Mouse (Mus musculus) hindbrain, embryonic 15.5 days (tissue): ENCODE results near the gene Ckap4. TPM values are rescaled to one million over a fixed set of nuclear protein-coding genes. Genes with fewer than 3 reads are reported as not detected.
"Not testable (repeated sequence)": the region's sequence is repeated elsewhere in the genome, so short reads cannot be mapped to it uniquely, and the experiment has no call there.

Experiments used
- ATAC-seq: fragments of 200-750 bp; cut with Nextera tagmentation; 2 replicates; pipeline ENCODE4 v1.8.0; 2017; ENCODE audit warnings: low read depth, moderate number of reproducible peaks, moderate TSS enrichment; ENCODE audit not compliant: low FRiP score
- H3K27ac ChIP-seq: fragments of 300-500 bp; sonication (generic); replicated peaks from 2 replicates; pipeline ENCODE4 v1.5.1; 2015; ENCODE audit warnings: mild to moderate bottlenecking, inconsistent platforms
- H3K27me3 ChIP-seq: fragments of 300-500 bp; sonication (generic); 2 replicates; pipeline ENCODE4 v1.6.1; 2015; ENCODE audit warnings: control low read depth, inconsistent platforms
- H3K36me3 ChIP-seq: fragments of 300-500 bp; sonication (generic); 2 replicates; pipeline ENCODE4 v1.6.1; 2015; ENCODE audit warnings: control low read depth, inconsistent platforms
- H3K4me1 ChIP-seq: fragments of 300-500 bp; sonication (generic); replicated peaks from 2 replicates; pipeline ENCODE4 v1.6.1; 2015; ENCODE audit warnings: control low read depth, inconsistent platforms
- H3K4me2 ChIP-seq: fragments of 300-500 bp; sonication (generic); 2 replicates; pipeline ENCODE4 v1.6.1; 2015; ENCODE audit warnings: moderate library complexity, mild to moderate bottlenecking, inconsistent platforms
- H3K4me3 ChIP-seq: fragments of 300-500 bp; sonication (generic); 2 replicates; pipeline ENCODE4 v1.5.1; 2015; ENCODE audit warnings: mild to moderate bottlenecking, inconsistent platforms
- H3K9ac ChIP-seq: fragments of 300-500 bp; sonication (generic); 2 replicates; pipeline ENCODE4 v1.6.1; 2015; ENCODE audit warnings: inconsistent platforms
- H3K9me3 ChIP-seq: fragments of 300-500 bp; sonication (generic); 2 replicates; pipeline ENCODE4 v1.6.1; 2016; ENCODE audit warnings: control low read depth, inconsistent platforms
- WGBS: fragments of 180-500 bp; shearing (Covaris S2); methylation state at CpG from one replicate; pipeline ENCODE4 v1.1.7; 2015; 5-methylcytosine and 5-hydroxymethylcytosine counted together
- polyA plus RNA-seq: library from polyadenylated mRNA; unstranded; fragments of >200 nt; fragmentation: Nextera tagmentation; extraction: Ambion mirVana; gene quantifications from 2 replicates; pipeline ENCODE4 v1.2.1, GENCODE M21; 2015

Gene Ckap4
- polyA plus RNA-seq, 1 experiment from 2014 or later, result 59.2 TPM

GRCm38 (mm10) chr10:84523682-84524081 lies 10.2 kb downstream of the Ckap4 start:
- Histone ChIP-seq H3K4me3 (no peak overlapping the region), H3K9me3 (no peaks in the 10 kb centered on the region), H3K27ac (no peak overlapping the region), H3K4me1 (0 out of 2 replicates have a peak, but pooled peaks cover 3% of the 10 kb centered on the region), H3K36me3 (peaks cover 24% of the 10 kb centered on the region), H3K4me2 (no peak overlapping the region), H3K27me3 (no peaks in the 10 kb centered on the region), H3K9ac (no peak overlapping the region)
- 59% methylated on average over 10 of the region's 10 CpGs for WGBS
- no peak for ATAC-seq

- no peak overlapping the region for H3K9ac ChIP-seq
- H3K9me3 ChIP-seq, result no peaks in the 10 kb centered on the region
- H3K4me1 ChIP-seq, result no peaks in the 10 kb centered on the region; the same call in 1 of the 2 replicates
- H3K4me2 ChIP-seq, result no peak overlapping the region
- H3K4me3 ChIP-seq, result no peak overlapping the region
- 55% methylated on average over 11 of the region's 11 CpGs for WGBS
- H3K36me3 ChIP-seq, result no peaks in the 10 kb centered on the region
- H3K27ac ChIP-seq, result no peak overlapping the region
- no peaks in the 10 kb centered on the region for H3K27me3 ChIP-seq
- ATAC-seq, result peak; percentile 42; the same call in 1 of the 2 replicates
Measured at GRCm38 (mm10) chr10:84516414-84516927, 17.4 kb downstream of the Ckap4 start.

GRCm38 (mm10) chr10:84515980-84516379 lies 17.9 kb downstream of the Ckap4 start:
- 48% methylated on average over 1 of the region's 1 CpGs for WGBS
- H3K4me3 ChIP-seq, H3K4me2 ChIP-seq, H3K4me1 ChIP-seq, H3K9me3 ChIP-seq, H3K27me3 ChIP-seq, H3K36me3 ChIP-seq, H3K9ac ChIP-seq, H3K27ac ChIP-seq: not testable (repeated sequence)
- peak; percentile 43; the same call in 1 of the 2 replicates for ATAC-seq

- ATAC-seq, result peak; percentile 83
- no peaks in the 10 kb centered on the region for H3K9me3 ChIP-seq
- H3K27ac ChIP-seq, result no peak overlapping the region
- WGBS, result 31% methylated on average over 3 of the region's 3 CpGs
- H3K4me3 ChIP-seq, result no peak overlapping the region
- no peaks in the 10 kb centered on the region; the same call in 1 of the 2 replicates for H3K4me1 ChIP-seq
- H3K4me2 ChIP-seq, result no peak overlapping the region
- H3K27me3 ChIP-seq, result no peaks in the 10 kb centered on the region
- H3K9ac ChIP-seq, result no peak overlapping the region
- H3K36me3 ChIP-seq, result no peaks in the 10 kb centered on the region
Measured at GRCm38 (mm10) chr10:84515512-84515950, 18.3 kb downstream of the Ckap4 start.

DNA sequence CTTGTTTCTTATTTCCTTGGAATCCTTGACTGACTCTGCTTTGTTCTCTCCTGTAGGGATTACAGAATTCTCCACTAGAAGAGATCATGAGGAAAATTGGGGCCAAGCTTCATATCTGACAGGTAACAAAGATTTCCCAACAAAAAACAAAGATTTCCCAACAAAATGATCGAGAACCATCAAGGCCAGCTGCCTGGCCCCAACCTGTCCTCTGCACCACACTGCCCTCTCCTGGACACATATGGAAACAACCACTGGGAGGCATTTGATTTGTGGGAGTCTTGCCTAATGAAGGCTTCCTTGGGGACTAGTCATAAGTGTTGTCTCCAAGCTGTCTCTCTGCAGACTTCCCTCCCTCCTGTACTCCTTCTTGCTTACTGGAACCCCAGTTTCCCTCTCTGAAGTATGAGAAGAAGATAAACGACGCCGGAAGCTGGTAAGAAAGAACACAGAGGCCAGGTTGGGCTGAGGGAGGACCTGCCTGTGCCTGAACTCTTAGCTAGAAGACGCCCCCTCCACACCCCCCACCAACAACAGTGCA lies 19.8 kb downstream of the Ckap4 start:
- H3K9me3 ChIP-seq, result no peaks in the 10 kb centered on the region
- H3K4me2 ChIP-seq, result no peak overlapping the region
- no peak overlapping the region for H3K9ac ChIP-seq
- no peak overlapping the region for H3K27ac ChIP-seq
- no peaks in the 10 kb centered on the region; the same call in 1 of the 2 replicates for H3K4me1 ChIP-seq
- 52% methylated on average over 5 of the region's 5 CpGs for WGBS
- no peaks in the 10 kb centered on the region for H3K27me3 ChIP-seq
- H3K36me3 ChIP-seq, result no peaks in the 10 kb centered on the region
- ATAC-seq, result no peak
- no peak overlapping the region for H3K4me3 ChIP-seq

- no peaks in the 10 kb centered on the region; the same call in 1 of the 2 replicates for H3K4me1 ChIP-seq
- no peak overlapping the region for H3K4me2 ChIP-seq
- no peaks in the 10 kb centered on the region for H3K36me3 ChIP-seq
- no peak overlapping the region for H3K9ac ChIP-seq
- H3K9me3 ChIP-seq, result no peaks in the 10 kb centered on the region
- H3K4me3 ChIP-seq, result no peak overlapping the region
- H3K27ac ChIP-seq, result no peak overlapping the region
- ATAC-seq, result no peak
- no peaks in the 10 kb centered on the region for H3K27me3 ChIP-seq
Measured at GRCm38 (mm10) chr10:84512766-84513165, 21.1 kb downstream of the Ckap4 start.

DNA sequence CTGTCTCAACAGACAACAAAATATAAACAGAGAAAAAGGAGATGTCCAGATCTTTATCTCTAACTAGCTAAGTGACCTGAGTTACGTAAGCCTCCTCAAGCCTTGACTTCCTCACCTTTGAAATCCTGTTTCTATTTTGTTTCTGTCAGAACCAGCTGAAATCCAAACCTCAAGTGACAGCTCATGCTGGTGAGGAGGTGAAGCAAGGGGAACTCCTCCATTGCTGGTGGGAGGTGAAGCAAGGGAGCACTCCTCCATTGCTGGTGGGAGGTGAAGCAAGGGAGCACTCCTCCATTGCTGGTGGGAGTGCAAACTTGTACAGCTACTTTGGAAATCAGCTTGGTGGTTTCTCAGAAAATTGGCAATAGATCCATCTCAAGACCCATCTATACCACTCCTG lies 25.3 kb downstream of the Ckap4 start:
- no peak for ATAC-seq
- Histone ChIP-seq H3K27me3 (no peaks in the 10 kb centered on the region), H3K4me2 (no peak overlapping the region), H3K4me3 (no peak overlapping the region), H3K36me3 (no peaks in the 10 kb centered on the region), H3K9ac (no peak overlapping the region), H3K9me3 (no peaks in the 10 kb centered on the region), H3K27ac (no peak overlapping the region), H3K4me1 (no peaks in the 10 kb centered on the region)
- 96% methylated on average over 1 of the region's 1 CpGs for WGBS

DNA sequence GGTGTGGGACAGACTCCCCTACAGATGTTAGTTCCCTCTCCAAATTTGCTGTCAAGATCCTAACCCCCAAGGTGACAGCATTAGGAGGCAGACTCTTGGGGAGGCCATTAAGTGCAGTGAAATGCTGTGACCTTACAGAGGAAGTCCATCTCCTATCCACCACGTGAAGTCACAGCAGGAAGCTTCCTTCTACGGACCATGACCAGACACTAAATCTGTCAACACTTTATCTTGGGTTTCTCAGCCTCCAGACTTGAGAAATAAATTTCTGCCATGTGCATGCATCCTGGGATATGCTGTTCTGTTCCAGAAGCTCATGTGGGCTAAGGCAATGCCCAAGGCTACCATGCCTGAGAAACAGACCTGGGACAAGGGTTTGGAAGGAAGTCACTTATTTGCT lies 35.0 kb downstream of the Ckap4 start:
- ATAC-seq, result no peak
- H3K27ac ChIP-seq, result no peak overlapping the region
- no peak overlapping the region for H3K4me2 ChIP-seq
- H3K4me1 ChIP-seq, result no peaks in the 10 kb centered on the region
- H3K4me3 ChIP-seq, result no peak overlapping the region
- H3K9me3 ChIP-seq, result no peaks in the 10 kb centered on the region
- H3K9ac ChIP-seq, result no peak overlapping the region
- H3K27me3 ChIP-seq, result no peaks in the 10 kb centered on the region
- no peaks in the 10 kb centered on the region for H3K36me3 ChIP-seq
- 57% methylated on average over 2 of the region's 2 CpGs for WGBS

DNA sequence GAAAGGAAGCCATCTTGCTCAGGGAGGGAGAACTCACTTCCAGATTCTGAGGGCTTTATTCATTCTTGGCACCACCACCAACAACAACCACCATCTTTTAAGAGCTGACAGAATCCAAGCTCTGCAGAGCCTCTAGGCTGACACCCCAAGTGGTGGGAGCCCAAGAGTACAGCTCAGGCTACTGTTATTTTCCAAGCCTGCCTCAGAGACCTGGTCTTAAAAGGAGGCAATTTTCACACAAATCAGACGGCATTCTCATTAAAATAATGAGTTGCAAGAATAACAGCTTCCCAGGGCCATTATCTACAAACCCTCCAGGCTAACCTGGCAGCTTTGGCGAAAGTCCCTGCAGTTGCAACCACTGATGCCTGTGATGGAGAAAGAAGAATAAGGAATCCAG lies 37.1 kb downstream of the Ckap4 start:
- Histone ChIP-seq H3K9ac (no peak overlapping the region), H3K9me3 (no peaks in the 10 kb centered on the region), H3K4me1 (no peaks in the 10 kb centered on the region), H3K4me2 (no peak overlapping the region), H3K27ac (no peak overlapping the region), H3K36me3 (no peaks in the 10 kb centered on the region), H3K4me3 (no peak overlapping the region), H3K27me3 (no peaks in the 10 kb centered on the region)
- no peak for ATAC-seq
- 51% methylated on average over 2 of the region's 2 CpGs for WGBS

GRCm38 (mm10) chr10:84494432-84494831 lies 39.4 kb downstream of the Ckap4 start:
- Histone ChIP-seq H3K4me2 (no peak overlapping the region), H3K36me3 (no peaks in the 10 kb centered on the region), H3K27ac (no peak overlapping the region), H3K27me3 (no peaks in the 10 kb centered on the region), H3K4me1 (no peaks in the 10 kb centered on the region), H3K9ac (no peak overlapping the region), H3K4me3 (no peak overlapping the region), H3K9me3 (no peaks in the 10 kb centered on the region)
- WGBS, result 93% methylated on average over 7 of the region's 7 CpGs
- ATAC-seq, result no peak

DNA sequence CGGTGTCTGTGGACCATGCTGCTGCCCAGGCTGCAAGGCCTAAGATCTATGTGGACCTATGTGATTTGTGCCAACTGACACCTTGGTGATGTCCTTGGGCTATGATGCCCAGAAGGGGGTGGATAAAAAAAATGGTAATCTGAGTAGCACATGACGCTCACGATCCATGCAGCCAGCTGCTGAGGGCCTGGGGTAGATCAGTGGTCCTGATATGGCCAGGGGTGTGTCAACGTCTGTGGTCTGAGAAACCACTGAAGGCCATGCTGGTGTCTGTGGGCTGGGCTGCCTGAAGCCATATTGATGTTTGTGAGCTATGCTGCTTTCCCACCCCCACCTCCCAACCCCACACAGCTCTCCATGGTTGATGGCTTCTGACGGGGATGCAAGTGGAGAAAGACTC lies 43.7 kb downstream of the Ckap4 start:
- Histone ChIP-seq H3K9me3 (no peaks in the 10 kb centered on the region), H3K4me2 (no peak overlapping the region), H3K27ac (no peak overlapping the region), H3K4me3 (no peak overlapping the region), H3K9ac (no peak overlapping the region), H3K36me3 (no peaks in the 10 kb centered on the region), H3K4me1 (no peaks in the 10 kb centered on the region), H3K27me3 (no peaks in the 10 kb centered on the region)
- WGBS, result 95% methylated on average over 5 of the region's 5 CpGs
- no peak for ATAC-seq

GRCm38 (mm10) chr10:84488315-84488714 lies 45.5 kb downstream of the Ckap4 start:
- no peaks in the 10 kb centered on the region for H3K9me3 ChIP-seq
- no peak overlapping the region for H3K9ac ChIP-seq
- no peak overlapping the region for H3K27ac ChIP-seq
- no peaks in the 10 kb centered on the region for H3K4me1 ChIP-seq
- no peak overlapping the region for H3K4me3 ChIP-seq
- no peaks in the 10 kb centered on the region for H3K36me3 ChIP-seq
- no peak for ATAC-seq
- H3K4me2 ChIP-seq, result no peak overlapping the region
- H3K27me3 ChIP-seq, result no peaks in the 10 kb centered on the region
- WGBS, result 37% methylated on average over 6 of the region's 6 CpGs

- no peak overlapping the region for H3K4me2 ChIP-seq
- no peaks in the 10 kb centered on the region for H3K27me3 ChIP-seq
- H3K4me1 ChIP-seq, result peaks cover 8% of the 10 kb centered on the region; the same call in 1 of the 2 replicates
- ATAC-seq, result no peak
- no peaks in the 10 kb centered on the region for H3K9me3 ChIP-seq
- H3K4me3 ChIP-seq, result no peak overlapping the region
- H3K9ac ChIP-seq, result no peak overlapping the region
- H3K36me3 ChIP-seq, result no peaks in the 10 kb centered on the region
- 53% methylated on average over 1 of the region's 1 CpGs for WGBS
- no peak overlapping the region for H3K27ac ChIP-seq
Measured at GRCm38 (mm10) chr10:84484661-84485060, 49.2 kb downstream of the Ckap4 start.
